Mouse (Mus musculus) thymus, adult 2 months (tissue): ENCODE data around the gene Snx5.

Experiments used
- CTCF ChIP-seq: fragments of 200-500 bp; IDR thresholded peaks from 2 replicates; pipeline ENCODE4 v1.5.1; 2012; ENCODE audit warnings: mild to moderate bottlenecking, control low read depth, low read length, moderate library complexity, borderline replicate concordance; ENCODE audit not compliant: control insufficient read depth, poor library complexity, insufficient read depth; ENCODE audit errors: extremely low read depth
- POLR2A ChIP-seq: fragments of 200-500 bp; IDR thresholded peaks from 2 replicates; pipeline ENCODE4 v1.6.1; 2012; ENCODE audit warnings: mild to moderate bottlenecking, low read length, control low read depth, moderate library complexity; ENCODE audit not compliant: control insufficient read depth, poor library complexity, insufficient read depth; ENCODE audit errors: extremely low read depth

GRCm38 (mm10) chr2:144311372-144311771 is 40.7 kb upstream of the Snx5 start:
- TF ChIP-seq CTCF, result no peak
- no peak for TF ChIP-seq POLR2A
